Mouse (Mus musculus) right cerebral cortex, postnatal 14 days (tissue): ENCODE measurements around the gene Rsad1.

Experiments used
- DNase-seq: peaks from one replicate; pipeline ENCODE4 v3.0.0; 2022

The Rsad1 gene

DNA sequence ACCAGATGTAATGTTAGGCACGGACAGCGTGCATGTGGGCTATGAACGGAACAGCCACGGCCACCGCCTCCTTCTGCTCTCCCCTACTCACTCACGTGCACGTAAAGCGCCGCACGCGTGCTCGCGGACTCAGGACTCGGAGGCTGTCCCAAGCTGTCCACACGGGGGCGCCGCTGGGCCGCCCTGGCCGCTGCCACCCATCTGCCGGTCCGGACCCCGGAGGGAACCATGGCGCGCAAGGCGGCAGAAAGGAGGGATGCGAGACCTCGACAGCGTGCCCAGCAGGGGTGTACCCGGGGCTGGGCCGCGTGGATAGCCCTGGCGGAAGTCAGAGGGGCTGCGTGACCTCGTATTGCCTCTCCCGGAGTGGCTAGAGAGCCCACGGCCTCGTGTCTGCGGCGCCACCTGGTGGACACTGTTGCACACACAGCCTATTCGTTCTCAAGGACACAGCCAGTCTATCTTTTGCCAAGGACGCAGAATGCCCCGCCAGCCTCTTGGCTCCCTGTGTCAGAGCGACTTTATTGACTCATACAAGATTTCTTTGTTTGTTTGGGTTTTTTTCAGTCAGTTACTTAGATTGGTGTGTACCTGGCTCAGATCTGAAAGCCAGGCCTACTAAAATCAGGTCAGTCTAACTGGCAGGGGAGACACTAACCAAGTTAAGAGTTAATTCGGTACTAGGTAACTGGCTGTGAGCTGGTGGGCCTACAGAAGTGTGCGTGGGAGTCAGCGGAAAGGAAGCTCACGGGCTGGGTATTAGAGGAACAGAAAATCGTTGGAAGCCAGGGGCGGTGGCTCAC is at the start of gene Rsad1:
Gene Rsad1 (minus strand): TSS at position 368 of the 803 bp plus-strand sequence.
- peak; percentile 96 for DNase-seq

DNA sequence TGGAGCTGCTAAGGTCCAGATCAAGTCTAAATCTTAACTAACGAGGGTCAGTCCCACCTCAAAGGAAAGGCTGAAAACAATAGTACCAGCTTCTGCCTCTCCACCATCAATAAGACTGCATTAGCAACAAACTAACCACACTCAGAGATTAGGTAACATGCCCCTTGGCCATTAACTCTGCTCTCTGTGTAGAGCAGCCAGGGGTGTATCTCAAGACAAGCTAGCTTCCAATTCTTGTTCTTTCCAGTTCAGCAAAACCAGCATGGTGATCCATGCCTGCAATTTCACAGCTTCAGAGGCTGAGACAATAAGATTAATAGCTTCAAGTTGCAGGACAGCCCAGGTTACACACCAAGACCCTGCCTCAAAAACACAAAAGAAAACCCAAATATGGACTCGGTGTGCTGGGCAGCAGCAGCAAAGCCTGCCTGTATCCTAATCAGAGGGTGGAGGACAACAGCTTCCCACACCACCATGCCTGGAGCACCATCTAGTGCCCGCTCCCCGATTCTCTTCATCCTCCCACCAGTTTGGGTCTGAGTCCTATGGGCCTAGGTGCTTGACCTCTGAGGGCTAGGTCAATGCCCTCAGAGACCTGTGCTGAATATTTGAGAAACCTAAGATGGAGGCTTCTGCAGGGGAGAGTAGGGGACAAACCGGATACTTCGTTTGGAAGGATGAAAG is 49.5 kb upstream of the Rsad1 start:
- DNase-seq = no peak

- peak; percentile 17 for DNase-seq
These were observed 48.3 kb upstream of the Rsad1 start for GRCm38 (mm10) chr11:94597319-94597718.

DNA sequence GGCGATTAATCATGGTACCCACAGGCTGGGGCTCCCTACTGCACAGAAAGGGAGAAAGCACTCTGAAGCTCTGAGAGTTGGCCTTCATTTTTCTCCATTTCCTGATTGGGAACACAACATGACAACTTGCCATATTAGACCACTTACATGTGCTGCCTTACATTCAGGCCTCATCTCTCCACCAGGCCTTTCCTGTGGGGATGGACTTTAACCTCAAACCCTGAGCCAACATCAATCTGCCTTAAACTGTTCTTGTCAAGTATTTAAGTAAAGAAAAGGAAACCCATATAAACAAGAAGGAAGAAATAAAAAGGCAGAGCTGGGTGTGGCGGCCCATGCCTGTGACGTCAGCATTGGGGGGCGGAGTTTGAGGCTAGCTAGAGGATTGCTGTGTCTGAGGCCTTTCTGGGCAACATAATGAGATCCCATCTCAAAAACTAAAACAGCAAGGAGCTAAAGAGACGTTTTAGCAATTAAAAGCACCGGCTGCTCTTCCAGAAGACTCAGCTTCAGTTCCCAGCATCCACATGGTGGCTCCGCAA is 47.3 kb upstream of the Rsad1 start:
- no peak for DNase-seq

- DNase-seq = no peak
These were observed 38.5 kb upstream of the Rsad1 start for GRCm38 (mm10) chr11:94587511-94587910.

GRCm38 (mm10) chr11:94585091-94585490 is 36.0 kb upstream of the Rsad1 start:
- no peak for DNase-seq

DNA sequence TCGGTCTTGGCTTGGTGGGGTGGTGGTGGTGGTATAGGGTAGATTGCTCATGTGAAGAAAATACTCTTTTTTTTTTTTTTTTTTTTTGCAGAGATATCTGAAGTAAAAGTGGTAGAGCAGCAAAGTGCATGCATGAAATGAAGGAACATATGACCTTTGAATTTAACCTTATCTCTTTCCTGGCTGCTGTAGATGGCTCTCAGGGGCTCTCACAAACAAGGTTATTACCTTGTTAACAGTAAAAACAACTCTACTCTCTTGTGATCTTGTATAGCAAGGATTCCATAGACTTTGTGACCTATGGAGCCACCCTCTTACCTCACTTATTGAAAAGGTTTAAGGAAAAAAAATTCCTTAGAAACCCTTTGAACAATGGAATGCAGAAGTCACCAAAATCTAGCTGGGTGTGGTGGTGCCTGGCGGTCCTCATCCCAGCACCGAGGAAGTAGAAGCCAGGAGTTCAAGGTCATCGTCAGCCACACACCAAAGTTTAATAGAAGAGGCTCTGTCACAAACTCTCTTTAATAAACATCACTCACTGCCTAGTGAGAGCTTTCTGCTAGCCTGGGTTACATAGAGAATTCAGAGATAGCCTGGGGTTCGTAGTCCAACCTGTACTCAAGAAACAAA is 31.2 kb upstream of the Rsad1 start:
- DNase-seq = no peak

- no peak for DNase-seq
These were observed 27.3 kb upstream of the Rsad1 start for GRCm38 (mm10) chr11:94576361-94576760.

DNA sequence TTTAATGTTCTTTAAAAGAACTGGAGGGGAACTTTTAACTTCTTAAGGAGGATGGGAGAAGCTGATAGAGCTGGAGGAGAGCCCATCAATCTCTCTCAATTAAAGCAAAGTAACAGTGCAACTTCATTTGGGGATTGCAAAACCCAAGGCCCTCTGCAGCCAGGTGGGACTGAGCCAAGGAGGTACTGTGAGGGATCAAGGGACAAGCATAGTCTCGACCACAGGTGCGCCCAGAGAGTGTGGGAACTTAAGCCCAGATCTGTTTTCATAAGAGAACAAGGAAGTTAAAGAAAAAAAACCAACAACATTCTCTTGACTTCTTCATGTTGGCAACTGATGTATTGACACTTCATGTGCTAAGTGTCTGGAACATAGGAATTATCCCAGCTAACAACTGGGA is 26.0 kb upstream of the Rsad1 start:
- DNase-seq = no peak

- DNase-seq = no peak
These were observed 25.5 kb upstream of the Rsad1 start for GRCm38 (mm10) chr11:94574560-94574959.

DNA sequence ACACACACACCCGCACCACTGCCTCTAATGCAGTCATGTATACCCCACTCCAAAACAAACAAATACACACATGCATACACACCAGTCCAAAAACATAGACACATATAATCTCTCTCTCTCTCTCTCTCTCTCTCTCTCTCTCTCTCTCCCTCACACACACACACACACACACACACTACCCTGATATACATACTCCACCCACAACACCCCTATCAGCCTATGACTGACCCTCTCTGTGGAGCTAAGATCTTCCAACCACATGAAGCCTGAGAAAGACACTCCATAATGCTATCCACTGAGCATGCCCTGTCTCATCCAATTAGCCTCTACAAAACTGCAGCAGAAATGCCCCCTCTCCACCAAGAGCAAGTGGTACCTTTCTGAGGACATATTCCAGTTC is 22.8 kb upstream of the Rsad1 start:
- no peak for DNase-seq

DNA sequence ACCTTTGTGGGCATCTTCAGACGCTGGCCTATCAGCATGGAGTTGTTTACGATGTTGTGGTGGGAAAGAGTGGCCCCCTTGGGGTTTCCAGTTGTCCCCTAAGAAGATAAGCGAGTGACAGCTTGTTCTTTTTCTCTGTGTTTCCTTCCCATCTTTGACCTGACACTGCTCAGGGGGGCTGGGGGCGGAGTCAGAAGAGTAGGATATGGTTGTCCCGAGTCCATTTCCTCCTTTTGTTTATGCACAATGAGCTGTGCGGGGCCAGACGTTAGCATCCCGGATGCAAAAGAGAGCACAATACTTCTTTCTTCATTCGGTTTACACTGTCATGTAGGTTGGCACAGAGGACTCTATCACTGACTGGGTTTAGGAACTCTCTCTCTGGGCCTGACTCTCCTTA is 21.6 kb upstream of the Rsad1 start:
- DNase-seq = no peak

GRCm38 (mm10) chr11:94567326-94567725 is 18.3 kb upstream of the Rsad1 start:
- DNase-seq = no peak

DNA sequence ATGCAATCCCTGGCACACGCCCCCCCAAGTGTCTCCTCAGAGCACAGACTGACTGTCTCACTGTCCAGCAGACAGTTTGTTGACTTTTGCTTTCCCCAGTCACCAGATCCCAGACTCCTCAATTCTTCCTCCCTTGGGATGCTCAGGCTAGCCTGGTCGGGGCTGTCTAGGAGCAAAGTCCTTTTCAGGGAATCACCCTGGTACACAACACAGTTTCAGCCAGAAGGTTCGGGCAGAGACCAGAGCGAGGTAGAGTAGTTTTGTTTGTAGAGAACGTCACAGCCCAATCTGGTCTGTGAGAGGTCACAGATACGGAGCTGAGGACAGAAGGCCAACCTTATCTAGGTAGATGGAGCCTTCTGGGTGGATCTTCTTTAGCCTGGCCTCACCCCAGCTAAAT is 17.5 kb upstream of the Rsad1 start:
- no peak for DNase-seq

DNA sequence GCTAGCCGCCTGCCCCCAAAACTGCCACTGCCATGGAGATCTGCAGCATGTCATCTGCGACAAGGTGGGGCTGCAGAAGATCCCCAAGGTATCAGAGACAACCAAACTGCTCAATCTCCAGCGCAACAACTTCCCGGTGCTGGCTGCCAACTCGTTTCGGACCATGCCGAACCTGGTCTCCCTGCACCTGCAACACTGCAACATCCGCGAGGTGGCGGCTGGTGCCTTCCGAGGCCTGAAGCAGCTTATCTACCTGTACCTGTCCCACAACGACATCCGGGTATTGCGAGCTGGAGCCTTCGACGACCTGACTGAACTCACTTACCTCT is 16.1 kb upstream of the Rsad1 start:
- DNase-seq = no peak

- DNase-seq = peak; percentile 61
These were observed 15.5 kb upstream of the Rsad1 start, which contains the start of gene Chad for GRCm38 (mm10) chr11:94564437-94565150. Chad (plus strand) TSS chr11:94565047.

DNA sequence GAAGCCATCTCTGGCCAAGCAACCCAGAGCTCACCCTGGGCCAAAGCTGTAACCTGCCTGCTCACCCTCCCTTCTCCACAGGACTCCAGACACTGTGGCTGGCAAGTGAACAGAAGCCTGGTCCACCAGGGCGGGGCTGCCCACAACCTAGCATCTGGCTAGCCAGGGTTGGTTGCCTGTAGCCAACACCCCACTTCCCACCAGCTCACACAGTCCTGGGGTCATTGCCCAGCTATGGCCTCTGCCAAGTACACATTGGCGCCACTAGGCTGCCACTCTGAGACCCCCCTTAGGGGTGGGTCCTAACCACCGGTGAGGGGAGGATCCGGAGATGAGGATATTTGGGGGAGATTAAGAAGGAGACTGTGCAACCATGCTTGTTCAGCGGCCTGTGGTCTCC is 14.8 kb upstream of the Rsad1 start:
- no peak for DNase-seq

- DNase-seq = no peak
These were observed 14.3 kb upstream of the Rsad1 start for GRCm38 (mm10) chr11:94563383-94563782.

DNA sequence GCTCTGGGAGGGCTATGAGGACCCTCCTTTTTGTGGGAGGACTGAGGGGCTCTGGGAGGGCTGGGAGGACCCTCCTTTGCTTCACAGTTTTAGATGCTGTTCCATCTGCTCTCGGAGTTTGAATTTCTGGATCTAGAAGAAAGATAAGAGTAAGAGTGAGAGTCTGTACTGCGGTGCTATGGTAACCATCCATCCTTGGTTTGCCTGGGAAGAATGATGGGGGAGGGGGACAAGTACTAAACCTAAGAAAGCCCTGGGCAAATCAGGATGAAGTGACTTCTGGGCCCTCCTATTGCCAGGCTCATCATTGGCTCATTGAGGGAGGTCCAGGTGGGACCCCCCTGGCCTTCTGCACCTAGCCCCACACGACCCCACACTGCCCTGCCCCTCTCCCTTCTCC is 9.2 kb upstream of the Rsad1 start:
- DNase-seq = no peak

DNA sequence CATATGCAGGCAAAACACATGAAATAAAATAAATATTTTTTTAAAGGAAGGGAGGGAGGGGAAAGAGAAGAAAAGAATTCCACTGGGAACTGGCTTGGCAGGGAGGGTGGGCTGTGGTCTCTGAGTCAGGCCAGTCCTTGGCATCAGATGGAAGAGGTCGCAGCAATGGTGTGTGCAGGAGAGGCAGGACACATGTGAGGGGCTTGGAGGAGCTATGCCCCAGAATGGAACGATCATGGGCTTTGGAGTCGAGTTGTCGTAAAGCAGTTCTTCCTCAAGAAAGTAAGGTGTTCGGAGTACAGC is 1.3 kb upstream of the Rsad1 start:
- no peak for DNase-seq

GRCm38 (mm10) chr11:94549691-94550441 is 811 bp upstream of the Rsad1 start:
- DNase-seq = no peak

GRCm38 (mm10) chr11:94548041-94548784 is 842 bp downstream of the Rsad1 start:
- DNase-seq = peak; percentile 56
